Mouse (Mus musculus): ENCODE measurements around the gene Klra7. TPM values are rescaled to one million over a fixed set of nuclear protein-coding genes. Genes with fewer than 3 reads are reported as not detected.
"Not testable (repeated sequence)": the region's sequence is repeated elsewhere in the genome, so short reads cannot be mapped to it uniquely, and the experiment has no call there.

The Klra7 gene
- not detected in 2 replicates for polyA plus RNA-seq (2014; fragmentation: Nextera tagmentation; extraction: Ambion mirVana)

- Histone ChIP-seq H3K9ac (ENCODE audit: low read depth, low read length) (no peak within 1 kb of the TSS), H3K4me3 (ENCODE audit: low read depth, low read length) (no peak within 1 kb of the TSS), H3K27ac (replicated peaks; ENCODE audit: low read depth, low read length) (no peak within 1 kb of the TSS), H3K4me1 (ENCODE audit: control insufficient read depth, insufficient read depth, low read length) (no peaks in the 10 kb centered on the region), H3K27me3 (replicated peaks; ENCODE audit: control insufficient read depth, insufficient read depth, low read length) (no peaks in the 10 kb centered on the region), H3K4me2 (ENCODE audit: low read depth, low read length) (no peak within 1 kb of the TSS), H3K9me3 (ENCODE audit: control insufficient read depth, low read length) (peaks cover 6% of the 10 kb centered on the region; the same call in 1 of the 2 replicates), H3K36me3 (ENCODE audit: control insufficient read depth, insufficient read depth, low read length) (no peaks in the 10 kb centered on the region)
- ATAC-seq (ENCODE audit: low read depth) = no peak
- no peak for DNase-seq (ENCODE audit: low spot score)
Measured at GRCm38 (mm10) chr6:130233222-130233621, at the start of gene Klra7. Klra7 (minus strand) TSS chr6:130233322.

- not testable (repeated sequence) for H3K9me3 ChIP-seq (ENCODE audit: control insufficient read depth, low read length); ATAC-seq (ENCODE audit: low read depth); H3K27me3 ChIP-seq (replicated peaks; ENCODE audit: control insufficient read depth, insufficient read depth, low read length); H3K36me3 ChIP-seq (ENCODE audit: control insufficient read depth, insufficient read depth, low read length); H3K9ac ChIP-seq (ENCODE audit: low read depth, low read length); H3K4me1 ChIP-seq (ENCODE audit: control insufficient read depth, insufficient read depth, low read length); H3K4me3 ChIP-seq (ENCODE audit: low read depth, low read length); H3K27ac ChIP-seq (replicated peaks; ENCODE audit: low read depth, low read length); H3K4me2 ChIP-seq (ENCODE audit: low read depth, low read length); DNase-seq (ENCODE audit: low spot score)
- 66% methylated on average over 1 of the region's 1 CpGs for WGBS
Measured at GRCm38 (mm10) chr6:130281828-130282227, 48.7 kb upstream of the Klra7 start, which contains the start of gene Klra10. Klra10 (minus strand) TSS chr6:130281928.

- H3K4me3 ChIP-seq (ENCODE audit: low read depth, low read length) = no peak overlapping the region
- peaks cover 19% of the 10 kb centered on the region; the same call in 1 of the 2 replicates for H3K9me3 ChIP-seq (ENCODE audit: control insufficient read depth, low read length)
- H3K4me2 ChIP-seq (ENCODE audit: low read depth, low read length) = no peak overlapping the region
- no peaks in the 10 kb centered on the region for H3K36me3 ChIP-seq (ENCODE audit: control insufficient read depth, insufficient read depth, low read length)
- H3K27me3 ChIP-seq (replicated peaks; ENCODE audit: control insufficient read depth, insufficient read depth, low read length) = no peaks in the 10 kb centered on the region
- no peak overlapping the region for H3K27ac ChIP-seq (replicated peaks; ENCODE audit: low read depth, low read length)
- H3K9ac ChIP-seq (ENCODE audit: low read depth, low read length) = no peak overlapping the region
- 92% methylated on average over 2 of the region's 2 CpGs for WGBS
- DNase-seq (ENCODE audit: low spot score) (no peak), ATAC-seq (ENCODE audit: low read depth) (no peak)
- no peaks in the 10 kb centered on the region for H3K4me1 ChIP-seq (ENCODE audit: control insufficient read depth, insufficient read depth, low read length)
Measured at GRCm38 (mm10) chr6:130255326-130255725, 22.2 kb upstream of the Klra7 start.

- 78% methylated on average over 2 of the region's 2 CpGs for WGBS
- no peak overlapping the region for H3K27ac ChIP-seq (replicated peaks; ENCODE audit: low read depth, low read length)
- no peak overlapping the region for H3K4me2 ChIP-seq (ENCODE audit: low read depth, low read length)
- no peaks in the 10 kb centered on the region for H3K27me3 ChIP-seq (replicated peaks; ENCODE audit: control insufficient read depth, insufficient read depth, low read length)
- H3K4me3 ChIP-seq (ENCODE audit: low read depth, low read length) = no peak overlapping the region
- H3K36me3 ChIP-seq (ENCODE audit: control insufficient read depth, insufficient read depth, low read length) = no peaks in the 10 kb centered on the region
- H3K4me1 ChIP-seq (ENCODE audit: control insufficient read depth, insufficient read depth, low read length) = no peaks in the 10 kb centered on the region
- no peak for DNase-seq (ENCODE audit: low spot score)
- ATAC-seq (ENCODE audit: low read depth) = no peak
- H3K9me3 ChIP-seq (ENCODE audit: control insufficient read depth, low read length) = 0 out of 2 replicates have a peak, but pooled peaks cover 3% of the 10 kb centered on the region
- H3K9ac ChIP-seq (ENCODE audit: low read depth, low read length) = no peak overlapping the region
Measured at GRCm38 (mm10) chr6:130237536-130237935, 4.4 kb upstream of the Klra7 start.

- Histone ChIP-seq H3K27ac (replicated peaks; ENCODE audit: low read depth, low read length) (no peak overlapping the region), H3K4me3 (ENCODE audit: low read depth, low read length) (no peak overlapping the region), H3K27me3 (replicated peaks; ENCODE audit: control insufficient read depth, insufficient read depth, low read length) (no peaks in the 10 kb centered on the region), H3K4me1 (ENCODE audit: control insufficient read depth, insufficient read depth, low read length) (no peaks in the 10 kb centered on the region), H3K36me3 (ENCODE audit: control insufficient read depth, insufficient read depth, low read length) (no peaks in the 10 kb centered on the region), H3K4me2 (ENCODE audit: low read depth, low read length) (no peak overlapping the region), H3K9me3 (ENCODE audit: control insufficient read depth, low read length) (0 out of 2 replicates have a peak, but pooled peaks cover 3% of the 10 kb centered on the region), H3K9ac (ENCODE audit: low read depth, low read length) (no peak overlapping the region)
- ATAC-seq (ENCODE audit: low read depth) (no peak), DNase-seq (ENCODE audit: low spot score) (no peak)
- WGBS = 47% methylated on average over 1 of the region's 1 CpGs
Measured at GRCm38 (mm10) chr6:130236635-130237034, 3.5 kb upstream of the Klra7 start.

GRCm38 (mm10) chr6:130197453-130197852 lies 35.7 kb downstream of the Klra7 start:
- not testable (repeated sequence) for H3K36me3 ChIP-seq (ENCODE audit: control insufficient read depth, insufficient read depth, low read length); ATAC-seq (ENCODE audit: low read depth); H3K4me1 ChIP-seq (ENCODE audit: control insufficient read depth, insufficient read depth, low read length); H3K4me2 ChIP-seq (ENCODE audit: low read depth, low read length); H3K9ac ChIP-seq (ENCODE audit: low read depth, low read length); DNase-seq (ENCODE audit: low spot score); H3K27ac ChIP-seq (replicated peaks; ENCODE audit: low read depth, low read length); H3K27me3 ChIP-seq (replicated peaks; ENCODE audit: control insufficient read depth, insufficient read depth, low read length); H3K9me3 ChIP-seq (ENCODE audit: control insufficient read depth, low read length); H3K4me3 ChIP-seq (ENCODE audit: low read depth, low read length)
- 94% methylated on average over 1 of the region's 1 CpGs for WGBS

GRCm38 (mm10) chr6:130193012-130193411 lies 40.1 kb downstream of the Klra7 start, which contains the start of gene Klra9:
Klra9 (minus strand) TSS chr6:130193112.
- not testable (repeated sequence) for H3K4me1 ChIP-seq (ENCODE audit: control insufficient read depth, insufficient read depth, low read length); H3K36me3 ChIP-seq (ENCODE audit: control insufficient read depth, insufficient read depth, low read length); H3K27me3 ChIP-seq (replicated peaks; ENCODE audit: control insufficient read depth, insufficient read depth, low read length); H3K9ac ChIP-seq (ENCODE audit: low read depth, low read length); ATAC-seq (ENCODE audit: low read depth); DNase-seq (ENCODE audit: low spot score); H3K27ac ChIP-seq (replicated peaks; ENCODE audit: low read depth, low read length); H3K4me3 ChIP-seq (ENCODE audit: low read depth, low read length); H3K9me3 ChIP-seq (ENCODE audit: control insufficient read depth, low read length); H3K4me2 ChIP-seq (ENCODE audit: low read depth, low read length)
- 54% methylated on average over 3 of the region's 3 CpGs for WGBS

Other genes starting within 250 kb of the Klra7 start
- gene Klra6, start 206.4 kb downstream of the Klra7 start, polyA plus RNA-seq (2014; fragmentation: Nextera tagmentation; extraction: Ambion mirVana) = not detected in 2 replicates
- gene Klra4, start 166.1 kb downstream of the Klra7 start, polyA plus RNA-seq (2014; fragmentation: Nextera tagmentation; extraction: Ambion mirVana) = 0.17 TPM in 1 of 2 replicates, not detected in the other
- not detected in 2 replicates for gene Klra8, start 103.4 kb downstream of the Klra7 start, polyA plus RNA-seq (2014; fragmentation: Nextera tagmentation; extraction: Ambion mirVana)
- not detected in 2 replicates for gene Klra9, start 40.2 kb downstream of the Klra7 start, polyA plus RNA-seq (2014; fragmentation: Nextera tagmentation; extraction: Ambion mirVana)
- not detected in 2 replicates for gene Klra10, start 48.6 kb upstream of the Klra7 start, polyA plus RNA-seq (2014; fragmentation: Nextera tagmentation; extraction: Ambion mirVana)
- not detected in 2 replicates for gene Klra3, start 104.3 kb upstream of the Klra7 start, polyA plus RNA-seq (2014; fragmentation: Nextera tagmentation; extraction: Ambion mirVana)
- gene Klra1, start 153.6 kb upstream of the Klra7 start, polyA plus RNA-seq (2014; fragmentation: Nextera tagmentation; extraction: Ambion mirVana) = not detected in 2 replicates